Mouse (Mus musculus) liver, embryonic 14.5 days (tissue): Measurements from ENCODE around the gene Sp4.

Experiments used
- CTCF ChIP-seq: IDR thresholded peaks from 2 replicates; pipeline ENCODE4 v1.5.1; 2016; ENCODE audit warnings: antibody characterized with exemption, low read depth, control low read depth
- EP300 ChIP-seq: IDR thresholded peaks from 2 replicates; pipeline ENCODE4 v1.6.1; 2016; ENCODE audit warnings: antibody characterized with exemption, low read depth

GRCm38 (mm10) chr12:118276385-118276784 lies 24.9 kb downstream of the Sp4 start:
- TF ChIP-seq CTCF: no peak
- no peak for TF ChIP-seq EP300
